Mouse (Mus musculus): ENCODE measurements around the gene Cdh6. TPM values are rescaled to one million over a fixed set of nuclear protein-coding genes. Genes with fewer than 3 reads are reported as not detected.

Gene Cdh6
- polyA plus RNA-seq, 1 experiment from 2014 or later, result 0.20 TPM

GRCm38 (mm10) chr15:13181014-13181413, 7.5 kb upstream of the Cdh6 start:
- H3K9me3 ChIP-seq (ENCODE audit: low read length), result no peaks in the 10 kb centered on the region
- TF ChIP-seq EP300 (IDR thresholded peaks at IDR 0.05; ENCODE audit: low read depth), result no peak
- TF ChIP-seq CTCF (IDR thresholded peaks at IDR 0.05; ENCODE audit: low read depth), result peak; percentile 82
- DNase-seq (no peak), ATAC-seq (no peak)
- no peaks in the 10 kb centered on the region for H3K36me3 ChIP-seq (replicated peaks; ENCODE audit: insufficient read depth, low read length)
- 0 out of 2 replicates have a peak, but pooled peaks cover 1% of the 10 kb centered on the region for H3K27me3 ChIP-seq (ENCODE audit: insufficient read depth, low read length)
- no peak overlapping the region for H3K9ac ChIP-seq (replicated peaks)
- H3K4me1 ChIP-seq (ENCODE audit: insufficient read depth), result no peaks in the 10 kb centered on the region
- no peak overlapping the region for H3K4me2 ChIP-seq (ENCODE audit: low read depth, low read length)
- H3K27ac ChIP-seq (ENCODE audit: low read depth), result no peak overlapping the region
- 39% methylated on average over 4 of the region's 4 CpGs for WGBS (ENCODE audit: insufficient replicate concordance)
- no peak overlapping the region for H3K4me3 ChIP-seq (ENCODE audit: low read depth, low read length)

DNA sequence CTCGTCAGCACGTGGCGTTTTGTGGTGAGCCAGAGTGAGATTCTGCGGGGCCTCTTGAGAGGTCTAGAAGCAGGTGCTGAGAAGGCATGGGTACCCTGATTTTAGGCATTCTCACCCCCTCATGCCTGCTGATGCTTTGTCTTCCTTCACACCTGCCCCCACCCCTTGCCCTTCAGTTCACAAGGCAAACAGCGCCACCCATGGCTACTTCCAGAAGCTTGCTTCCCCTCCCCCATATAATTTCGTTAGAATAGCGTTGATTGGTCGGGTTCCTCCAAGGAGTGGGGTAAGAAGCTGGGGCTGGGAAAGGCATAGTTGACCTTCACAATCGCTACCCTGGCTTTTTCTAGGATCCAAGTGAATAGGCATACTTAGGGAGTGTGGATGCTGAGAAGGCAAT, 2.5 kb upstream of the Cdh6 start:
- Histone ChIP-seq H3K4me1 (ENCODE audit: insufficient read depth) (no peaks in the 10 kb centered on the region; the same call in none of the 2 replicates), H3K4me2 (ENCODE audit: low read depth, low read length) (no peak overlapping the region), H3K36me3 (replicated peaks; ENCODE audit: insufficient read depth, low read length) (no peaks in the 10 kb centered on the region), H3K27ac (ENCODE audit: low read depth) (no peak overlapping the region), H3K9me3 (ENCODE audit: low read length) (no peaks in the 10 kb centered on the region), H3K9ac (replicated peaks) (no peak overlapping the region), H3K4me3 (ENCODE audit: low read depth, low read length) (no peak overlapping the region), H3K27me3 (ENCODE audit: insufficient read depth, low read length) (peaks cover 37% of the 10 kb centered on the region)
- TF ChIP-seq EP300 (IDR thresholded peaks at IDR 0.05; ENCODE audit: low read depth), result no peak
- TF ChIP-seq CTCF (IDR thresholded peaks at IDR 0.05; ENCODE audit: low read depth), result no peak
- no peak for ATAC-seq
- DNase-seq, result no peak
- 15% methylated on average over 9 of the region's 9 CpGs for WGBS (ENCODE audit: insufficient replicate concordance)

DNA sequence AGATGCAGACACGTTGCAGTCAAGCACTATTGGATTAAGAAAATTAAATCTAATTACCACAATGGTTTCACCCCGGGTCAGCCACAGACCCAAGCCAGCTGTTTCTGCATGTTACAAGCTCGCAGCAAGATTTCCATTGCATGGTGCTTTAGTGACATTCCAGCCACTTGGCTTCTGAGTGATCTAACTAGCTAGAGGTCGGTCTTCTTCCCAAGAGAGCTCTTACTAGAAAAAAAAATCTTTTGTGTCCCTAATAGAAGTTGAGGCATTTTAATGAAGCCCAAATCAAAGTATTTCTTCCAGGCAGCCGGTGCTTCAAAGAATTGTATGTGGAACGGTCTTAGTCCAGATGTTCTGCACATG, 1.1 kb upstream of the Cdh6 start:
- no peaks in the 10 kb centered on the region for H3K9me3 ChIP-seq (ENCODE audit: low read length)
- no peaks in the 10 kb centered on the region for H3K36me3 ChIP-seq (replicated peaks; ENCODE audit: insufficient read depth, low read length)
- H3K4me3 ChIP-seq (ENCODE audit: low read depth, low read length), result no peak overlapping the region
- H3K4me1 ChIP-seq (ENCODE audit: insufficient read depth), result no peaks in the 10 kb centered on the region; the same call in none of the 2 replicates
- no peak overlapping the region for H3K4me2 ChIP-seq (ENCODE audit: low read depth, low read length)
- ATAC-seq (no peak), DNase-seq (no peak)
- WGBS (ENCODE audit: insufficient replicate concordance), result 24% methylated on average over 6 of the region's 6 CpGs
- no peak overlapping the region for H3K9ac ChIP-seq (replicated peaks)
- H3K27me3 ChIP-seq (ENCODE audit: insufficient read depth, low read length), result peaks cover 40% of the 10 kb centered on the region
- H3K27ac ChIP-seq (ENCODE audit: low read depth), result no peak overlapping the region
- TF ChIP-seq CTCF (IDR thresholded peaks at IDR 0.05; ENCODE audit: low read depth) (no peak), EP300 (IDR thresholded peaks at IDR 0.05; ENCODE audit: low read depth) (no peak)

DNA sequence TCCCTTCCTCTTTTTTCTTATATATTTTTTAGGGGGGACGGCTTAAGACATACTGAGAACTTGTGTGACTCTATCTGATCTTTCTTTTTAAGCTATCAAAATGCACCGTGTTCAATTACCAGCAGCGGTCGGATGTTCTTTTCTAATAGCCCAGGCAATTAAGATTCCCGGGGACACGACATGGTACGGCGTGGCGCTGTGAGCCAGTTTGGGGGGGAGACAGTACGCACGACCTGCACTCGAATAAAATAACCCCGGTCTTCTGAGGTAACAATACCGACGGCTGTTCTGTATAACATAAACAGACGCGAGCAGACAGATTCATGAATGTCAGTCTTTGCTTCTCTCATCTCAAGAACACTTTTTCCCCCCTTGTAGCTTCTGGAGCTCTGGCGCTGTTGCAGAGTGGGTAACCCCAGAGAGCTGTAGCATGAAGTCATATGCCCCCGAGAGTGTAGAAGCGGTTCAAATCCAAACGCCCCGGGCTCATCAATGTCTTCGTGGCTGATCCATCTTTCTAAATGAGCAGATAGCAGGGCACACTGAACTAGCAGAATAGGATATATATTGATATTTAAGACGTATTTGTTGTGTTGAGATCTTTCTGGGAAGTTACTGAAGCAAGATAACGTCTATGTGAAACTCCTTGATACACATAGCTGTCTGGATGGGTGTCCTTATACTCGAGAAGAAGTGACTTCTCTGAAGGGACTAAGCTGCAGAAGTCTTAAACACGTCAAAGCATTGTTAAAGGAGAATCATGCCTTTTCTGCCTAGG, 554 bp upstream of the Cdh6 start:
- H3K4me1 ChIP-seq (ENCODE audit: insufficient read depth), result no peaks in the 10 kb centered on the region; the same call in none of the 2 replicates

GRCm38 (mm10) chr15:13172365-13173070, 957 bp downstream of the Cdh6 start:
- TF ChIP-seq CTCF (IDR thresholded peaks at IDR 0.05; ENCODE audit: low read depth), result no peak
- TF ChIP-seq EP300 (IDR thresholded peaks at IDR 0.05; ENCODE audit: low read depth), result no peak
- peaks cover 40% of the 10 kb centered on the region for H3K27me3 ChIP-seq (ENCODE audit: insufficient read depth, low read length)
- peak overlapping the region; percentile 29 for H3K4me3 ChIP-seq (ENCODE audit: low read depth, low read length)
- no peaks in the 10 kb centered on the region; the same call in none of the 2 replicates for H3K4me1 ChIP-seq (ENCODE audit: insufficient read depth)
- no peak overlapping the region for H3K9ac ChIP-seq (replicated peaks)
- H3K4me2 ChIP-seq (ENCODE audit: low read depth, low read length), result peak overlapping the region; percentile 64
- no peaks in the 10 kb centered on the region for H3K9me3 ChIP-seq (ENCODE audit: low read length)
- ATAC-seq (no peak), DNase-seq (no peak)
- no peak overlapping the region for H3K27ac ChIP-seq (ENCODE audit: low read depth)
- WGBS (ENCODE audit: insufficient replicate concordance), result 2% methylated on average over 26 of the region's 26 CpGs
- H3K36me3 ChIP-seq (replicated peaks; ENCODE audit: insufficient read depth, low read length), result no peaks in the 10 kb centered on the region

More for the DNA sequence above, 554 bp upstream of the Cdh6 start:
- TF ChIP-seq CTCF (IDR thresholded peaks at IDR 0.05; ENCODE audit: low read depth), result no peak
- TF ChIP-seq EP300 (IDR thresholded peaks at IDR 0.05; ENCODE audit: low read depth), result no peak
- H3K9ac ChIP-seq (replicated peaks), result no peak overlapping the region
- peak overlapping the region; percentile 64; the same call in 1 of the 2 replicates for H3K4me2 ChIP-seq (ENCODE audit: low read depth, low read length)
- 3% methylated on average over 27 of the region's 27 CpGs for WGBS (ENCODE audit: insufficient replicate concordance)
- H3K4me3 ChIP-seq (ENCODE audit: low read depth, low read length), result 0 out of 2 replicates have a peak overlapping the region, but pooled peaks have one; percentile 29
- no peak for ATAC-seq
- DNase-seq, result no peak
- peaks cover 40% of the 10 kb centered on the region for H3K27me3 ChIP-seq (ENCODE audit: insufficient read depth, low read length)
- H3K9me3 ChIP-seq (ENCODE audit: low read length), result no peaks in the 10 kb centered on the region
- no peaks in the 10 kb centered on the region for H3K36me3 ChIP-seq (replicated peaks; ENCODE audit: insufficient read depth, low read length)
- H3K27ac ChIP-seq (ENCODE audit: low read depth), result no peak overlapping the region

Data from liver, postnatal 0 days (tissue).